Mouse (Mus musculus) embryonic facial prominence, embryonic 14.5 days (tissue): Measurements from ENCODE around the gene D6Ertd527e. TPM values are rescaled to one million over a fixed set of nuclear protein-coding genes. Genes with fewer than 3 reads are reported as not detected.

Source experiments
- ATAC-seq: fragments of 200-750 bp; cut with Nextera tagmentation; 2 replicates; pipeline ENCODE4 v1.8.0; 2017; ENCODE audit warnings: low read depth, moderate number of reproducible peaks, moderate TSS enrichment
- DNase-seq: peaks from one replicate; pipeline ENCODE4 v3.0.0-alpha.2; 2015; ENCODE audit warnings: low spot score
- H3K27ac ChIP-seq: fragments of 300-500 bp; sonication (generic); replicated peaks from 2 replicates; pipeline ENCODE4 v1.5.1; 2014; ENCODE audit warnings: low read depth, mild to moderate bottlenecking, low read length, moderate library complexity
- H3K27me3 ChIP-seq: fragments of 300-500 bp; sonication (generic); replicated peaks from 2 replicates; pipeline ENCODE4 v1.6.1; 2014; ENCODE audit warnings: low read length; ENCODE audit not compliant: control insufficient read depth, insufficient read depth
- H3K36me3 ChIP-seq: fragments of 300-500 bp; sonication (generic); 2 replicates; pipeline ENCODE4 v1.6.1; 2014; ENCODE audit warnings: low read length, mixed read lengths; ENCODE audit not compliant: control insufficient read depth, insufficient read depth
- H3K4me1 ChIP-seq: fragments of 300-500 bp; sonication (generic); 2 replicates; pipeline ENCODE4 v1.6.1; 2014; ENCODE audit warnings: antibody characterized with exemption, low read length; ENCODE audit not compliant: control insufficient read depth, insufficient read depth
- H3K4me2 ChIP-seq: fragments of 300-500 bp; sonication (generic); 2 replicates; pipeline ENCODE4 v1.6.1; 2014; ENCODE audit warnings: low read depth, mild to moderate bottlenecking, low read length, moderate library complexity, mixed read lengths
- H3K4me3 ChIP-seq: fragments of 300-500 bp; sonication (generic); 2 replicates; pipeline ENCODE4 v1.5.1; 2014; ENCODE audit warnings: low read depth, mild to moderate bottlenecking, low read length
- H3K9ac ChIP-seq: fragments of 300-500 bp; sonication (generic); 2 replicates; pipeline ENCODE4 v1.6.1; 2014; ENCODE audit warnings: low read depth, mild to moderate bottlenecking, low read length, moderate library complexity, mixed read lengths
- H3K9me3 ChIP-seq: fragments of 300-500 bp; sonication (generic); 2 replicates; pipeline ENCODE4 v1.6.1; 2016; ENCODE audit warnings: low read length; ENCODE audit not compliant: control insufficient read depth
- WGBS: fragments of 180-500 bp; shearing (Covaris S2); extraction: QIAGEN DNeasy Blood & Tissue Kit; methylation state at CpG from one replicate; pipeline ENCODE4 v1.1.7; 2014; 5-methylcytosine and 5-hydroxymethylcytosine counted together
- polyA plus RNA-seq: library from polyadenylated mRNA; unstranded; fragments of >200 nt; fragmentation: Nextera tagmentation; extraction: Ambion mirVana; gene quantifications from 2 replicates; pipeline ENCODE4 v1.2.1, GENCODE M21; 2014

The D6Ertd527e gene
- polyA plus RNA-seq, 1 experiment from 2014 or later, result 0.25 TPM

DNA sequence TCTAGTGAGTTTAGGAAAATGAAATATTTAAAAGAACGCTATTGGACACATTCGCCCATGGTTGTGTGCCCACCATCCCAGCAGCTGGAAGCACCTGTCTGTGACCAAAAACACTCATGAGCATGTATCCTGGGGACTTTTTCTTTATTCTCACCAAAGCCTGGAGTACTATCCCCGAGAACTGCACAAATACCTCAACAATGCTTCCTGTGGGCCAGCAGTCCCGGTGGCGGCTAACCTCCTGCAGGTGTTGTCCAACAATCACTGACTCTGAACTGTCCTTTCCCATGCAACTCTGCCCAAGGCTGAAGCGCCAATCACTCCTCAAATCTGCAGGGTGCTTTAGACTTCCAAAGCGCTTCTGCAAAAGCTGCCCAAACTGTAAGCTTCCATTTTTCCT, 12.1 kb downstream of the D6Ertd527e start:
- no peak overlapping the region for H3K4me3 ChIP-seq
- no peak for DNase-seq
- H3K36me3 ChIP-seq, result no peaks in the 10 kb centered on the region
- WGBS, result 70% methylated on average over 7 of the region's 7 CpGs
- no peak overlapping the region for H3K9ac ChIP-seq
- H3K4me1 ChIP-seq, result no peaks in the 10 kb centered on the region
- no peak overlapping the region for H3K27ac ChIP-seq
- H3K9me3 ChIP-seq, result 0 out of 2 replicates have a peak, but pooled peaks cover 4% of the 10 kb centered on the region
- ATAC-seq, result no peak
- H3K4me2 ChIP-seq, result no peak overlapping the region
- no peaks in the 10 kb centered on the region for H3K27me3 ChIP-seq

DNA sequence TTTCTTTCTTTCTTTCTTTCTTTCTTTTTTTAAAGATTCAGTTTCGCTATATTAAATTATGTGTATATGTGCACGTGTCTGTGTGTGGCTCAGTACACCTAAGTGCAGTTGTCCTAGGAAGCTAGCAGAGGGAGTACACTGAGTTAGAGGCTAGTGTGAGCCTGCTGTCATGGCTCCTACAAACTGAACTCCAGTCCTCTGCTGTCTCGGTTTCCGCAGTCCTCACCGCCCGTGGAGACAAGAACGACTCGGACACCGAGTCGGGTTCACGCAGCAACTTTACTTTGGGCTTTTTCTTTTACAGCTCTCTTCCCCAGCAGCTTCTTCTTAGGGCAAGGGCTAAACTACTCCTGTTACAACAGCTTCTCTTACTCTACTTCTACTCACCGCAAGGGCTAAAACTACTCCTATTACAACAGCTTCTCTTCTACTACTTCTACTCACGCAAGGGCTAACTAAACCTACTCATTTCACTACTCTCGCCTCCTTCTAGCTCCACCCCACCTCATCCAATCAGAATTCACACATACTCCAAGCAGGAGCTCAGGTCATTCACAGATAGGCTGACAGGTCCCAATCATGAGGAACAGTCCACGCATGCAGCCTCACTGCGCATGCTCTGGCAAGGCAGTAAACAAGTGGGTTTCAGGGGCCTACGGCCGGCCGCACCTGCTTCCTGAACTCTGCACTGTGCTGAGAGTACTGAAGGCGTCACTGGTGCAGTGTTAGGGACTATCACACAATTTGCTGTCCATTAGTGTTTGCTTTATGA, 14.7 kb downstream of the D6Ertd527e start:
- H3K4me2 ChIP-seq, result no peak overlapping the region
- H3K9ac ChIP-seq, result no peak overlapping the region
- H3K4me1 ChIP-seq, result no peaks in the 10 kb centered on the region
- WGBS, result 82% methylated on average over 20 of the region's 20 CpGs
- ATAC-seq (no peak), DNase-seq (no peak)
- H3K27me3 ChIP-seq, result no peaks in the 10 kb centered on the region
- H3K4me3 ChIP-seq, result no peak overlapping the region
- no peaks in the 10 kb centered on the region for H3K36me3 ChIP-seq
- H3K27ac ChIP-seq, result no peak overlapping the region
- H3K9me3 ChIP-seq, result 0 out of 2 replicates have a peak, but pooled peaks cover 4% of the 10 kb centered on the region

DNA sequence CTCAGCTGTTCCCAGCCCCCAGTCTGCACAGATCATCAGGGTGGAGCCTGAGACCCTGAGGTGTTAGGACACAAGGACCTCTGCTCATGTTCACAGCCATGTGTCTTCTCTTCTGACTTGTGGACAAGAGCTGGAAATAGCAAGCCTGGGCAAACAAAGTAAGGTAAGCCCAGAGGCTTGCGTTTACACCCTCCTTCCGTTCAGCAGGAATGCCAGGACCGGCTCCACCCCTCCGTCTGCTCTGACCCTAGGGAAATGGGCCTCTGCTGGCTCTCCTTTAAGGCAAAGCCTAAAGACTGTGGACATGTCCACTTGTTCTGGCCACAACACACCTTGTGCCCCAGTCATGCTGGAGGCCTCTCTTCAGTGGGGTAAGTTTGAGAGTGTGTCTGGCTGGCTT, 15.4 kb downstream of the D6Ertd527e start:
- H3K27ac ChIP-seq, result no peak overlapping the region
- H3K9ac ChIP-seq, result no peak overlapping the region
- H3K4me1 ChIP-seq, result no peaks in the 10 kb centered on the region
- ATAC-seq (no peak), DNase-seq (no peak)
- WGBS, result 58% methylated on average over 4 of the region's 4 CpGs
- no peaks in the 10 kb centered on the region for H3K27me3 ChIP-seq
- H3K36me3 ChIP-seq, result no peaks in the 10 kb centered on the region
- H3K9me3 ChIP-seq, result 0 out of 2 replicates have a peak, but pooled peaks cover 4% of the 10 kb centered on the region
- no peak overlapping the region for H3K4me3 ChIP-seq
- H3K4me2 ChIP-seq, result no peak overlapping the region

DNA sequence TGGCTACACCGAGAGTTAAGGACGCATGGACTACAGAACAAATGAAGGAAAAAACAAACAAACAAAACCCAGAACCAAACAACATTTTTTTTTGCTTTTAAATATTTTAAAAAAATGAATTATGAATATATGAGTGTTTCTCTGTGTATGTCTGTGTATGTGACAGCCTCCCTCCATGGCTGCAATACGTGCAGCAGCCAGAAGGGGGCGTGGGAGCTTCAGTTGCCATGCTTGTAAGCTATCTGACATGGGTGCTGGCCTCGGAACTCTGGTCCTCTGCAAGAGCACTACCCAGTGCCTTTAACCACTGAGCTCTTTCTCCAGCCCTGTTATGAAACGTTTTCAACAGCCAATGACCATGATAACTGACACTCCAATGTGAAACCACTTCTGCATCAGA, 16.1 kb downstream of the D6Ertd527e start:
- WGBS, result 87% methylated on average over 6 of the region's 6 CpGs
- no peak overlapping the region for H3K9ac ChIP-seq
- H3K4me3 ChIP-seq, result no peak overlapping the region
- no peak overlapping the region for H3K27ac ChIP-seq
- no peaks in the 10 kb centered on the region for H3K4me1 ChIP-seq
- 0 out of 2 replicates have a peak, but pooled peaks cover 4% of the 10 kb centered on the region for H3K9me3 ChIP-seq
- H3K4me2 ChIP-seq, result no peak overlapping the region
- H3K27me3 ChIP-seq, result no peaks in the 10 kb centered on the region
- no peaks in the 10 kb centered on the region for H3K36me3 ChIP-seq
- DNase-seq, result no peak
- no peak for ATAC-seq

DNA sequence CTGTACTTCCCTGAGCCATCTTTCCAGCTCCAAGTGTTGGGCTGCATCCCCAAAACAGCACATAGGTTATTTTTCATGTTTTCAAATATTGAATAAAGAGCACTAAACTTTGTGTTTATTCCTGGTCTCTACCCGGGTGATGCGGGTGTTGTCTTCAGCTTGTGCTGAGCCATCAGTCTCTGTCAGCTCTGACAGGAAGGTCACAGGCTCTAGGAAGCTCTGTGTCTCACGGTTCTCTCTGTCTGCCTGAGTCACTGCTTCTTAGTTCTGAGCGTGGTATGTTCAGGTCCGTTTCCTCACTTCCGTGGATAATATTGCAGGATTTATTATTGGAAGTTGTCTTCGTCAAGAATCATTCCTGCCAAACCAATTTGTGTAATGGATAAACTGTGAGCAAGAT, 17.4 kb downstream of the D6Ertd527e start:
- Histone ChIP-seq H3K36me3 (no peaks in the 10 kb centered on the region), H3K9ac (no peak overlapping the region), H3K4me2 (no peak overlapping the region), H3K4me3 (no peak overlapping the region), H3K4me1 (peaks cover 2% of the 10 kb centered on the region; the same call in 1 of the 2 replicates), H3K27ac (no peak overlapping the region), H3K9me3 (0 out of 2 replicates have a peak, but pooled peaks cover 4% of the 10 kb centered on the region), H3K27me3 (no peaks in the 10 kb centered on the region)
- WGBS, result 74% methylated on average over 7 of the region's 7 CpGs
- DNase-seq (no peak), ATAC-seq (no peak)

DNA sequence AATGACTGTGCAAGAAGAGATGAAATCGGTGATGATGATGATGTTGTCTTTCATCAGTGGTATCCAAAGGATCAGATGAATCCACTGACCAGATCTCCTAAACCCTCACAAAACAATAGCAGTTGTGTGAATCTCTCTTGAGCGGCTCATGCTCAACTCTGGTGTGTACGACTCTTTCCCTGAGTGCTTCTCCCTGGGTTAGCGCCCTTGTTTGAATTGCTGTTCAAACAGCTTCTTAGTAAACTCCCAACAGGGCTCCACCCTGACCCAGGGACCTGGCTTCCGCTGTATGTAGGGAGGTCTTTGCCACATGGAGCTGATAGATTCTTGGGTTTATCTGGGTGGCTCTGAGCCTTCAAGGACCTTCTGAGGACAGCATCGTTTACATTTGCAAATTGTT, 18.9 kb downstream of the D6Ertd527e start:
- no peak for DNase-seq
- ATAC-seq, result no peak
- WGBS, result 87% methylated on average over 6 of the region's 6 CpGs

DNA sequence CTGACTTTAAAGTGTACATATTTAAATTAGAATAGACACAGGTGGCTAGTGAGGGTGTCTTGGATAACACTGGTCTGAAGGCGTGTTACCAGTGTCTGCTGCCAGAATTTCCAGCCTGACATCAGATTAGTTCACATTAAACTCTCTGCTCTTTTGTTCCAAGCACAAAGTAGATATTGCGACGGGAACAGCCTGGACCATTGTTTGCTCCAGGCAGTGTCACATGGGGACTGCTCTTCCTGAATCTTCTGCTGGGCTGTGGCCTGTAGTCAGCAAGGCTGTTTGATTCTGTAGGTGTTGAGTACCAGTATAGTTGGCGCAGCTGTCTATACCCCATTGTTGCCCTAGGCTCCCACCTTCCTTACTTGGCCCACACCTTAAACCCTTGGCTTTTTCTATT, 19.4 kb downstream of the D6Ertd527e start:
- Histone ChIP-seq H3K4me1 (peaks cover 8% of the 10 kb centered on the region), H3K9ac (no peak overlapping the region), H3K4me3 (no peak overlapping the region), H3K27ac (no peak overlapping the region), H3K36me3 (no peaks in the 10 kb centered on the region), H3K9me3 (0 out of 2 replicates have a peak, but pooled peaks cover 4% of the 10 kb centered on the region), H3K27me3 (no peaks in the 10 kb centered on the region), H3K4me2 (no peak overlapping the region)
- WGBS, result 86% methylated on average over 4 of the region's 4 CpGs
- ATAC-seq, result no peak
- DNase-seq, result no peak

More for the DNA sequence above, 18.9 kb downstream of the D6Ertd527e start:
- no peak overlapping the region for H3K27ac ChIP-seq
- H3K9me3 ChIP-seq, result 0 out of 2 replicates have a peak, but pooled peaks cover 4% of the 10 kb centered on the region
- no peaks in the 10 kb centered on the region for H3K36me3 ChIP-seq
- peaks cover 8% of the 10 kb centered on the region for H3K4me1 ChIP-seq
- H3K4me3 ChIP-seq, result no peak overlapping the region
- no peak overlapping the region for H3K9ac ChIP-seq
- no peak overlapping the region for H3K4me2 ChIP-seq
- no peaks in the 10 kb centered on the region for H3K27me3 ChIP-seq

DNA sequence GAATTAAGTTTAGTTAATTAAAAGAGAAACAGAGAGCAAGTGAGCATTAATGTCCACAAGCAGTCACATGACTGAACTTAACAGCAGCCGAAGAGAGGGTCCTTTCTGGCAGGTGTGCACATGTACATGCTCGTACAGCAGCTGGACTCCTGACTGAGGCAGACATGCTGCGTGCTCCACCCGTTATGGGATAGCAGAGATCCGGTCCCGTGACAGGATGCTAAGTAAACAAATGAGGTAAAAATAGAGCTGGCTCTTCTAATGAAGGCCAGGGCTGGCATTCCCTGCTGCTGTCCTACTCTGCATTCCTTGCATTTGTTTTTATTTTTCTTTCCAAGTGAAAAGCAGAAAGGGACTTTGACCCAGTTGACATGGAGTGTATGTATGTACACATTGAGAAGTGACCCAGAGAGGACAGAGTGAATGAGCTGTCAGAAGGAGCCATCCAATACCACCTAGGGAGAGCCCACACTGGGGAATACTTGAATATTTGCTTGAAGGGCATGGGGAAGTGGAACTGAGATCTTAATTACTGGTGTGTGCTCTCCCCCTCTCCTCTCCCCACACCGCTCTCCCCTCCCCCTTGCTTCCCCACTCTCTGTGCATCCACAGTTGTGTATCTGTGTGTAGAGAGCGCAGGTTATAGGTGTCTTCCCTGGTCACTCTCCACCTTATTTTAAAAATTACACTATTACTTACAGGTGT, 22.7 kb downstream of the D6Ertd527e start:
- Histone ChIP-seq H3K9me3 (no peaks in the 10 kb centered on the region), H3K9ac (no peak overlapping the region), H3K36me3 (0 out of 2 replicates have a peak, but pooled peaks cover 3% of the 10 kb centered on the region), H3K4me2 (no peak overlapping the region), H3K4me3 (no peak overlapping the region), H3K27ac (0 out of 2 replicates have a peak overlapping the region, but pooled peaks have one; percentile 25), H3K4me1 (peaks cover 8% of the 10 kb centered on the region), H3K27me3 (no peaks in the 10 kb centered on the region)
- ATAC-seq (peak; percentile 60; the same call in 1 of the 2 replicates), DNase-seq (peak; percentile 71)
- WGBS, result 39% methylated on average over 8 of the region's 8 CpGs
